Mouse (Mus musculus) E14TG2a.4 (cell line): ENCODE results near the gene Radil.

ENCODE experiments used
- H3K27me3 ChIP-seq: 2 replicates; pipeline ENCODE4 v1.6.1; 2014; ENCODE audit warnings: low read length, control low read depth; ENCODE audit not compliant: insufficient read depth
- H3K36me3 ChIP-seq: 2 replicates; pipeline ENCODE4 v1.6.1; 2014; ENCODE audit warnings: low read length, control low read depth; ENCODE audit not compliant: insufficient read depth
- H3K4me1 ChIP-seq: replicated peaks from 2 replicates; pipeline ENCODE4 v1.6.1; 2014; ENCODE audit warnings: low read depth, low read length, control low read depth
- H3K4me3 ChIP-seq: replicated peaks from 2 replicates; pipeline ENCODE4 v1.5.1; 2014; ENCODE audit warnings: mild to moderate bottlenecking, low read length
- H3K9me3 ChIP-seq: 2 replicates; pipeline ENCODE4 v1.6.1; 2014; ENCODE audit warnings: low read length, control low read depth
- CTCF ChIP-seq: conservative IDR thresholded peaks from 2 replicates; pipeline ENCODE4 v1.5.1; 2014; ENCODE audit warnings: low read length
- NANOG ChIP-seq: IDR thresholded peaks from 2 replicates; pipeline ENCODE4 v1.6.1; 2014; ENCODE audit warnings: borderline replicate concordance, low read length, mixed read lengths
- POU5F1 ChIP-seq: IDR thresholded peaks from 2 replicates; pipeline ENCODE4 v1.6.1; 2014; ENCODE audit warnings: low read length, borderline replicate concordance

The Radil gene

GRCm38 (mm10) chr5:142578192-142578591 lies 27.3 kb upstream of the Radil start:
- Histone ChIP-seq H3K9me3 (no peaks in the 10 kb centered on the region), H3K4me3 (no peak overlapping the region), H3K27me3 (peaks cover 3% of the 10 kb centered on the region), H3K36me3 (no peaks in the 10 kb centered on the region), H3K4me1 (peaks cover 6% of the 10 kb centered on the region; the same call in 1 of the 2 replicates)
- TF ChIP-seq NANOG (no peak), CTCF (peak; percentile 31), POU5F1 (no peak)

GRCm38 (mm10) chr5:142576832-142577231 lies 25.9 kb upstream of the Radil start:
- H3K27me3 ChIP-seq = peaks cover 3% of the 10 kb centered on the region
- H3K4me1 ChIP-seq = peaks cover 6% of the 10 kb centered on the region; the same call in 1 of the 2 replicates
- H3K9me3 ChIP-seq = no peaks in the 10 kb centered on the region; the same call in 1 of the 2 replicates
- H3K36me3 ChIP-seq = no peaks in the 10 kb centered on the region
- TF ChIP-seq POU5F1 (no peak), NANOG (no peak), CTCF (no peak)
- no peak overlapping the region for H3K4me3 ChIP-seq

GRCm38 (mm10) chr5:142574323-142575057 lies 23.6 kb upstream of the Radil start:
- Histone ChIP-seq H3K27me3 (peaks cover 3% of the 10 kb centered on the region; the same call in 1 of the 2 replicates), H3K36me3 (no peaks in the 10 kb centered on the region), H3K4me3 (no peak overlapping the region), H3K9me3 (no peaks in the 10 kb centered on the region; the same call in 1 of the 2 replicates), H3K4me1 (peaks cover 6% of the 10 kb centered on the region; the same call in 1 of the 2 replicates)
- no peak for TF ChIP-seq POU5F1
- no peak for TF ChIP-seq NANOG
- TF ChIP-seq CTCF = no peak

- Histone ChIP-seq H3K9me3 (peaks cover 21% of the 10 kb centered on the region), H3K36me3 (no peaks in the 10 kb centered on the region), H3K27me3 (no peaks in the 10 kb centered on the region), H3K4me1 (peaks cover 14% of the 10 kb centered on the region), H3K4me3 (no peak overlapping the region)
- TF ChIP-seq CTCF (no peak), POU5F1 (no peak), NANOG (no peak)
These were observed 13.7 kb upstream of the Radil start for GRCm38 (mm10) chr5:142564606-142565005.

GRCm38 (mm10) chr5:142560261-142560660 lies 9.4 kb upstream of the Radil start:
- TF ChIP-seq CTCF = no peak
- no peak for TF ChIP-seq POU5F1
- no peak for TF ChIP-seq NANOG
- Histone ChIP-seq H3K9me3 (peaks cover 21% of the 10 kb centered on the region), H3K36me3 (no peaks in the 10 kb centered on the region), H3K4me1 (peaks cover 19% of the 10 kb centered on the region), H3K27me3 (no peaks in the 10 kb centered on the region), H3K4me3 (no peak overlapping the region)

GRCm38 (mm10) chr5:142557397-142558067 lies 6.6 kb upstream of the Radil start:
- Histone ChIP-seq H3K4me3 (no peak overlapping the region), H3K27me3 (no peaks in the 10 kb centered on the region), H3K36me3 (no peaks in the 10 kb centered on the region), H3K4me1 (peaks cover 19% of the 10 kb centered on the region), H3K9me3 (peaks cover 6% of the 10 kb centered on the region)
- TF ChIP-seq NANOG = no peak
- TF ChIP-seq CTCF = peak; percentile 28
- TF ChIP-seq POU5F1 = no peak

- TF ChIP-seq CTCF (no peak), NANOG (no peak), POU5F1 (no peak)
- no peaks in the 10 kb centered on the region for H3K27me3 ChIP-seq
- no peaks in the 10 kb centered on the region for H3K9me3 ChIP-seq
- H3K4me1 ChIP-seq = peaks cover 19% of the 10 kb centered on the region
- no peaks in the 10 kb centered on the region for H3K36me3 ChIP-seq
- no peak overlapping the region for H3K4me3 ChIP-seq
These were observed 5.8 kb upstream of the Radil start for GRCm38 (mm10) chr5:142556721-142557120.

GRCm38 (mm10) chr5:142555866-142556265 lies 5.0 kb upstream of the Radil start:
- H3K36me3 ChIP-seq = no peaks in the 10 kb centered on the region
- H3K4me3 ChIP-seq = no peak overlapping the region
- no peaks in the 10 kb centered on the region for H3K27me3 ChIP-seq
- no peak for TF ChIP-seq POU5F1
- no peak for TF ChIP-seq NANOG
- TF ChIP-seq CTCF = no peak
- H3K4me1 ChIP-seq = peaks cover 13% of the 10 kb centered on the region
- no peaks in the 10 kb centered on the region for H3K9me3 ChIP-seq
